Mouse (Mus musculus) stomach, postnatal 0 days (tissue): Measurements from ENCODE around the gene Pir.

Experiments used
- CTCF ChIP-seq: IDR thresholded peaks from 2 replicates; pipeline ENCODE4 v1.5.1; 2016; ENCODE audit warnings: antibody characterized with exemption, low read depth, mild to moderate bottlenecking, moderate library complexity
- EP300 ChIP-seq: optimal IDR thresholded peaks from 2 replicates; pipeline ENCODE3; 2016; ENCODE audit warnings: antibody characterized with exemption

- TF ChIP-seq CTCF (no peak), EP300 (no peak)
Measured at GRCm38 (mm10) chrX:164345359-164345938, 76.3 kb downstream of the Pir start.
